Mouse (Mus musculus) embryonic facial prominence, embryonic 12.5 days (tissue): ENCODE measurements around the gene Tob2. TPM values are rescaled to one million over a fixed set of nuclear protein-coding genes. Genes with fewer than 3 reads are reported as not detected.
A peak's percentile ranks its signal among the peaks of the same experiment; 100 is the strongest.

Experiments used
- ATAC-seq: fragments of 200-750 bp; cut with Nextera tagmentation; 2 replicates; pipeline ENCODE4 v1.8.0; 2017; ENCODE audit not compliant: insufficient number of reproducible peaks, insufficient read depth, low FRiP score, low TSS enrichment
- H3K27ac ChIP-seq: fragments of 300-500 bp; sonication (generic); 2 replicates; pipeline ENCODE4 v1.5.1; 2016; ENCODE audit warnings: mild to moderate bottlenecking
- H3K27me3 ChIP-seq: fragments of 300-500 bp; sonication (generic); 2 replicates; pipeline ENCODE4 v1.6.1; 2016; ENCODE audit warnings: mild to moderate bottlenecking, moderate library complexity
- H3K36me3 ChIP-seq: fragments of 300-500 bp; sonication (generic); 2 replicates; pipeline ENCODE4 v1.6.1; 2016; ENCODE audit warnings: mild to moderate bottlenecking
- H3K4me1 ChIP-seq: fragments of 300-500 bp; sonication (generic); 2 replicates; pipeline ENCODE4 v1.6.1; 2016
- H3K4me2 ChIP-seq: fragments of 300-500 bp; sonication (generic); replicated peaks from 2 replicates; pipeline ENCODE4 v1.6.1; 2016; ENCODE audit warnings: mild to moderate bottlenecking, moderate library complexity
- H3K4me3 ChIP-seq: fragments of 300-500 bp; sonication (generic); 2 replicates; pipeline ENCODE4 v1.5.1; 2016; ENCODE audit warnings: mild to moderate bottlenecking
- H3K9ac ChIP-seq: fragments of 300-500 bp; sonication (generic); 2 replicates; pipeline ENCODE4 v1.6.1; 2016; ENCODE audit warnings: mild to moderate bottlenecking, moderate library complexity
- H3K9me3 ChIP-seq: fragments of 300-500 bp; sonication (generic); 2 replicates; pipeline ENCODE4 v1.6.1; 2016; ENCODE audit warnings: mild to moderate bottlenecking, moderate library complexity
- WGBS: fragments of 180-500 bp; shearing (Covaris S2); methylation state at CpG from one replicate; pipeline ENCODE4 v1.1.7; 2016; 5-methylcytosine and 5-hydroxymethylcytosine counted together
- polyA plus RNA-seq: library from polyadenylated mRNA; unstranded; fragments of >200 nt; fragmentation: Nextera tagmentation; extraction: Ambion mirVana; gene quantifications from 2 replicates; pipeline ENCODE4 v1.2.1, GENCODE M21; 2016

The Tob2 gene
- polyA plus RNA-seq, 1 experiment from 2014 or later, result 23.0 TPM

DNA sequence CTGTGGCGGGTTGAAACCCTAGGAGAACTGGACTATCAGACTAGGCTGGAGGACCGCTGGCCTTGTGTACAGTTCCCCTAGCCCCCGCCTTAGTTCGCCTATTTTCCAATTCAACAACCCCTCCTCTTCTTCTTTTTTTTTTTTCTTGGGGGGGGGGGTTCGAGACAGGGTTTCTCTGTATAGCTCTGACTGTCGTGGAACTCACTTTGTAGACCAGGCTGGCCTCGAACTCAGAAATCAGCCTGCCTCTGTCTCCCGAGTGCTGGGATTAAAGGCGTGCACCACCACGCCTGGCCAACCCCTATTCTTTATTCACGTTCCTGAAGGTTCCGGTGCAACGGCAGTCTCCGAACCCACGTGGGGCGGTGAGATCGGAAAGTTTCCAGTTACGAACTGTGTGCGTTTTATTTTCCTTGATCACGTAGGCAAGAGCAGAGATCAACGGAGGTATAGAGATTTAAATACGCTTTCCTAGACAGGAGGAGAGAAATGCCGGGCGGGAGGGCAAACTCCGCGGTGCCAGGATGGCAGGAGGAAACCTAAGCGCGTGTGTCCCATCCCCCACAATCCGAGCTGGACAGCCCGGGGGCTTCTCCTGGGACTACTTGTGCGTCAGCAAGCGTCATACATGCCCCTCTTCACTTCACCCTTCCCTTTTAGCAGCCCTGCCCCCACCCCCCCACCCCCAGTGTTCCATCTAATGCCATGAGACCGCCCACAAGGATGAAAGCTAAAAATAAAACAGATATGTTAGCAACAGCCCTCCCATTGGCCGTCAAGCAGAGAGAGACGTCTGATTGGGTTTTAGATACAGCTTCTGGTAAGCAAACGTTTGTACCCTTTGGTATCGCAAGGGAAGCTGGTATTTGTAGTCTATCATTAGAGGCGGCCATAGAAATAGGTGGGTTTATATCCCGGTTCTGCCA, 997 bp upstream of the Tob2 start:
- Histone ChIP-seq H3K36me3 (peaks cover 5% of the 10 kb centered on the region; the same call in 1 of the 2 replicates), H3K27ac (peak overlapping the region; percentile 94), H3K4me1 (peaks cover 9% of the 10 kb centered on the region; the same call in 1 of the 2 replicates), H3K4me3 (peak overlapping the region; percentile 87), H3K9ac (peak overlapping the region; percentile 86), H3K4me2 (peak overlapping the region; percentile 97), H3K27me3 (no peaks in the 10 kb centered on the region), H3K9me3 (no peaks in the 10 kb centered on the region)
- peak; percentile 70 for ATAC-seq
- under 1% methylated on average over 39 of the region's 39 CpGs for WGBS

GRCm38 (mm10) chr15:81858138-81858516, 469 bp downstream of the Tob2 start:
- H3K4me1 ChIP-seq, result peaks cover 9% of the 10 kb centered on the region; the same call in 1 of the 2 replicates
- WGBS, result under 1% methylated on average over 23 of the region's 23 CpGs
- peaks cover 8% of the 10 kb centered on the region for H3K36me3 ChIP-seq
- peak overlapping the region; percentile 97 for H3K4me2 ChIP-seq
- H3K27ac ChIP-seq, result peak overlapping the region; percentile 94
- H3K9me3 ChIP-seq, result no peaks in the 10 kb centered on the region
- peak overlapping the region; percentile 86 for H3K9ac ChIP-seq
- H3K27me3 ChIP-seq, result no peaks in the 10 kb centered on the region
- peak; percentile 11; the same call in 1 of the 2 replicates for ATAC-seq
- H3K4me3 ChIP-seq, result peak overlapping the region; percentile 87

DNA sequence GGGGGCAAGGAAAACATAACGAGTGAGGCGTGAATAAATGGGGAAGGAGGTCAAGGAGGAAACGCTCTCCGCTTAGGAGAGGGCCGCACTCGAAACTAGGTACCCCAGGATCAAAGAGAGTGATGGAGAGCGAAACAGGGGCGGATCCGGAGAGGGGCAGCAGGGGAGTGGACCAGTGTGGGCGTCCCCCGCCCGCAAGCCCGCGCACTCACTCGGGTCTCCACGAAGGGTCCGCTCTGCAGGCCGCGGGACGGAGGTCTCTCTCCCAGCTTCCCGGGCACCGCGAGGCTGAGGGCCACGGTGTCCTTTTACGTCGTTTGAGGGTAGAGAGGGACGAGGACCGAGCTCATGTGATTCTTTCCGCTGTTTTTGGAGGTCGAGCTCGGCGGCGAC, 876 bp downstream of the Tob2 start:
- under 1% methylated on average over 33 of the region's 33 CpGs for WGBS
- peak overlapping the region; percentile 94 for H3K27ac ChIP-seq
- H3K4me1 ChIP-seq, result peaks cover 9% of the 10 kb centered on the region; the same call in 1 of the 2 replicates
- no peaks in the 10 kb centered on the region for H3K27me3 ChIP-seq
- no peaks in the 10 kb centered on the region for H3K9me3 ChIP-seq
- H3K36me3 ChIP-seq, result peaks cover 12% of the 10 kb centered on the region
- ATAC-seq, result no peak
- H3K4me2 ChIP-seq, result peak overlapping the region; percentile 97
- H3K4me3 ChIP-seq, result peak overlapping the region; percentile 87
- peak overlapping the region; percentile 86 for H3K9ac ChIP-seq

DNA sequence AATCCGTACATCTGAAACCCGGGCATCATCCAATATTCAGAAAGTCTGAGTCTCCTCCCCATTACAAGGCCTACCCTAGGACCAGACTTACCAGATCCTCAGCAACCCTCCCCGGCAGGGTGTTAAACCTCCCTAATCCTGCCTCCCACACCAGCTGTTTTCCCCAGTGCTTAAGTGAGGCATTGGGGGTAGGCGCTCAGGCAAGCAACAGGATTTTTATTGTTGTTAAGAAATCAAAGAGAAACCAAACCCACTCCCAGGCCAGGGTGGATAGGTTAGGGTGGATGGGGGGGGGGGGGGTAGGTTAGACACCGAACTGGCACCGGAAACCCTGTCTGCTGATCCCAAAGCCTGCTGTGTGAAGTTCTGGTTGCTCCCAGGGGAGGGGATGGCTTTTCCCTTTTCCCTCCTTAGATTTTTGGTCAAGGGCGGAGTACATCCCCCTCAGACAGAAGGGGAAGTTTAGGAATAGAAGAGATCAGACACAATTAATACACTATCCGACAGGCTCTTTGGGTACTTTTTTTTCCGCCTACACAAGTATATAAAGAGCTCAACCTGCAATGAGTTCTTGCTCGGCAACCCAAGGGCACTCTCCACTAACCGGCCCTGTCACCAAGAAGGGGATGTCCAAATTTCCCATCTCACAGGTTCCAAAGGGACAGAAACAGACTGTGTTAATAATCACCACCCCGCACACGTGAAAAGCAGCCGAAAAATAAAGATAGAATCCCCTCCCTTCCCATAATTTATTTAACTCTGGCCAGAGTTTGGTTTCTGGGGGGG, 1.5 kb downstream of the Tob2 start:
- ATAC-seq, result no peak
- Histone ChIP-seq H3K4me3 (peak overlapping the region; percentile 87), H3K9ac (peak overlapping the region; percentile 86), H3K36me3 (peaks cover 15% of the 10 kb centered on the region), H3K27ac (peak overlapping the region; percentile 94), H3K4me1 (peaks cover 9% of the 10 kb centered on the region; the same call in 1 of the 2 replicates), H3K4me2 (peak overlapping the region; percentile 97), H3K27me3 (no peaks in the 10 kb centered on the region), H3K9me3 (no peaks in the 10 kb centered on the region)
- under 1% methylated on average over 14 of the region's 14 CpGs for WGBS

DNA sequence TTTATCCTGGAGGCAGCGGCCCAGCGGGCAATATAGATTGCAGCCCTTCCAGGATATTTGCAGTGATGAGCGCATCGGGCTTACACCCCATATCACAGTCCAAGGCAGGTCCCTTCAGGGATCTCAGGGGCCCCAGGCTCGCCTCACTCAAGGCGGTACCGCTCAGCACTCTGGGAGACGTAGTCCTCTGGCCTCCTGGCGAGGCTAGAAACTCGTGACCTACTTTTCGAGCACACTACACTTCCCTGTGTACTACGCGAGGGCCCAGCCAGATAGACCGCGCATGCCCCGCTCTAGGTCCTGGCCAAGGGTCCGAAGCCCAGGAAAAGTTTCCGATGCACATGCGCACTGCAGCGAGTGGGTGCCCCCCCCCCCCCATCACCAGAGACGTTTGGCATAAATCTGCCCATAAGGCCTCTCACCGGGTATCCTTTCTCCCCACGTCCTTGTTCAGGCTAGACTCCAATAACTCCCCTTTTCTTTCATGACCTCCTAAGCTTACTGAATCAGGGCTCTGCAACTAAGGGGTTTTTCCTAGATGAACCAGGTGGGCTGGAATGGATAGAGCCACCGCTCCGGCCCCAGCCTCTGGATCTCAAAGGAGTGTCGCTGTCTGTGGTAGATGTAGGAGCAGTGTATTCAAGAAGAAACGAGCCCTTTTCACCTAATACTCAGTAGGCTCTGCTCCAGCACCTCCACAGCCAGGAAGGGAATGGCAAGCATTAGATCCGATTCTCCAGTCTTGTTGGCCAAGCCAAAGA, 2.4 kb downstream of the Tob2 start:
- Histone ChIP-seq H3K27ac (peak overlapping the region; percentile 94), H3K36me3 (peaks cover 25% of the 10 kb centered on the region)
- ATAC-seq, result peak; percentile 90

DNA sequence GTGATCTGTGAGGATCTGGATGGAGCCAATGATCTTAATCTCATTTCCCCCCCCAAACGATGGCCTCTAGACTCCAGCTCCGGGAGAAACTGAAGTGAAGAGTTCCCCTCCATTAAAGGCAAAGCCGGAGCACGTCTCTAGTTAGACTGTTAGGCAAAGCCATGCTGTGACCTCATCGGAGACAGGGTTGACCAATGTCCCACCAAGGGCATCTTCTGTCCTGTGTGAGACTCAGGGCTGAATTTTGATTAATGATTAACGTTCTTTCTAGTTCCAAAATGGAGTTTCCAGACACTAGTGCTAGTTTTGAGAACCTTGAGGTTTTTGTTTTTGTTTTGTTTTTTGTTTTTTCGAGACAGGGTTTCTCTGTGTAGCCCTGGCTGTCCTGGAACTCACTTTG, 5.5 kb downstream of the Tob2 start:
- Histone ChIP-seq H3K27ac (no peak overlapping the region), H3K36me3 (peaks cover 48% of the 10 kb centered on the region), H3K27me3 (no peaks in the 10 kb centered on the region), H3K4me3 (no peak overlapping the region), H3K9ac (no peak overlapping the region), H3K4me2 (no peak overlapping the region), H3K9me3 (no peaks in the 10 kb centered on the region), H3K4me1 (peaks cover 14% of the 10 kb centered on the region)
- no peak for ATAC-seq
- 91% methylated on average over 7 of the region's 7 CpGs for WGBS

More for the DNA sequence above, 2.4 kb downstream of the Tob2 start:
- Histone ChIP-seq H3K27me3 (no peaks in the 10 kb centered on the region), H3K9me3 (no peaks in the 10 kb centered on the region), H3K9ac (peak overlapping the region; percentile 86), H3K4me3 (peak overlapping the region; percentile 87), H3K4me1 (peaks cover 9% of the 10 kb centered on the region; the same call in 1 of the 2 replicates), H3K4me2 (peak overlapping the region; percentile 97)
- under 1% methylated on average over 28 of the region's 28 CpGs for WGBS

DNA sequence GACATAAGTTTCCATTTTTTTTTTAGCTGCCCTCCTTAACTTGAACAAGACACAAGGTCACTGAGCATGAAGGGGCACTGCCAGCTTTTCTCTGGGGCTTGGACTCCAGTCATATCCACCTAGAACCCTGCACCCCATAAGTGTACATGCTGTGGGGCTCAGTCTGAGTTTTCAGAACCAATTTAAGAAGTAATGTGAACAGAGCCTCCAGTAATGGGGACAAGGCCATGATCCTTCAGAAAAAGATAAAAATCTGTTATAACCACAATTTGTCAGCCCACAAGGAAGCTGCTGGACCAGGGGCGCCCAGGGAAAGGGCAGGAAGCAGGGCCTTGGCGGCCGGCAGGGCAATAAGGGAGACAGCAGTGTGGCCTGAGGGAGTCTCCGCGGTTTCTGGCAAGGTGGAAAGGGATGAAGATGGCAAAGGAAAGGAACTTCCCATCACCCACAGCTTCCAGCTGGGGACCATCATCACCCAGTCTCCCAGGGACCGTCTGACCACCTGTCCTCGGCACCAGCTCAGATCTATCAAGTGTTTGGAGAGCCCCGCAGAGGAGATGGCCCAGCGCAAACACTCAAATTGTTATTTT, 6.1 kb downstream of the Tob2 start:
- WGBS, result 87% methylated on average over 9 of the region's 9 CpGs
- no peak overlapping the region for H3K4me3 ChIP-seq
- peaks cover 54% of the 10 kb centered on the region for H3K36me3 ChIP-seq
- H3K27me3 ChIP-seq, result no peaks in the 10 kb centered on the region
- H3K9me3 ChIP-seq, result no peaks in the 10 kb centered on the region
- no peak overlapping the region for H3K27ac ChIP-seq
- ATAC-seq, result no peak
- no peak overlapping the region for H3K4me2 ChIP-seq
- H3K9ac ChIP-seq, result no peak overlapping the region
- peaks cover 14% of the 10 kb centered on the region for H3K4me1 ChIP-seq

DNA sequence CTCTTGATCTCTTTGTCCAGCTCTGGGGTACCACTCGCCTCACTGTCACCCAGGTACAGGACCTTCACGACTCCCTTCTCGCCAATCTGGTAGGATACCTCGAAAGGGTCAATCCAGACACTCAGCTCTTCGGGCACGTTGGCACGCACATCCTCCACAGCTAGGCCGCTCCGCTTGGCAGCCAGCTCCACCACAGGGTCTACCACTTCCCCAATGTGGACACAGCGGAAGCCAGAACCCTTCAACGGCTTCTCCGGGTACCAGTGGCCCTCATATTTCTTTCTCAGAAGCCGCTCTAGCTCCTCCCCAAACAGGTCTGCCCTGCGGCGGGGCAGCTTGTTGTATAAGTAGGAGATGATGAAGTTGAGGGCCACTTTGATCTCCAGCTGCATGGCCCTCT, 7.2 kb downstream of the Tob2 start:
- peaks cover 62% of the 10 kb centered on the region for H3K36me3 ChIP-seq

GRCm38 (mm10) chr15:81850718-81851117, 7.9 kb downstream of the Tob2 start:
- ATAC-seq, result no peak
- Histone ChIP-seq H3K27ac (0 out of 2 replicates have a peak overlapping the region, but pooled peaks have one; percentile 12), H3K4me2 (no peak overlapping the region), H3K4me3 (no peak overlapping the region), H3K9me3 (no peaks in the 10 kb centered on the region), H3K4me1 (peaks cover 11% of the 10 kb centered on the region), H3K27me3 (no peaks in the 10 kb centered on the region), H3K36me3 (peaks cover 62% of the 10 kb centered on the region), H3K9ac (no peak overlapping the region)
- WGBS, result 83% methylated on average over 14 of the region's 14 CpGs

More for the DNA sequence above, 7.2 kb downstream of the Tob2 start:
- Histone ChIP-seq H3K9ac (no peak overlapping the region), H3K27ac (no peak overlapping the region), H3K27me3 (no peaks in the 10 kb centered on the region), H3K9me3 (no peaks in the 10 kb centered on the region), H3K4me3 (no peak overlapping the region), H3K4me1 (peaks cover 14% of the 10 kb centered on the region), H3K4me2 (no peak overlapping the region)
- no peak for ATAC-seq
- WGBS, result 95% methylated on average over 15 of the region's 15 CpGs

- H3K4me2 ChIP-seq, result no peak overlapping the region
- no peak overlapping the region for H3K4me3 ChIP-seq
- ATAC-seq, result no peak
- WGBS, result 85% methylated on average over 9 of the region's 9 CpGs
- no peak overlapping the region for H3K9ac ChIP-seq
- no peaks in the 10 kb centered on the region for H3K9me3 ChIP-seq
- peaks cover 57% of the 10 kb centered on the region for H3K36me3 ChIP-seq
- H3K27ac ChIP-seq, result no peak overlapping the region
- H3K27me3 ChIP-seq, result no peaks in the 10 kb centered on the region
- H3K4me1 ChIP-seq, result peaks cover 6% of the 10 kb centered on the region; the same call in 1 of the 2 replicates
Measured at GRCm38 (mm10) chr15:81849104-81849503, 9.5 kb downstream of the Tob2 start.

DNA sequence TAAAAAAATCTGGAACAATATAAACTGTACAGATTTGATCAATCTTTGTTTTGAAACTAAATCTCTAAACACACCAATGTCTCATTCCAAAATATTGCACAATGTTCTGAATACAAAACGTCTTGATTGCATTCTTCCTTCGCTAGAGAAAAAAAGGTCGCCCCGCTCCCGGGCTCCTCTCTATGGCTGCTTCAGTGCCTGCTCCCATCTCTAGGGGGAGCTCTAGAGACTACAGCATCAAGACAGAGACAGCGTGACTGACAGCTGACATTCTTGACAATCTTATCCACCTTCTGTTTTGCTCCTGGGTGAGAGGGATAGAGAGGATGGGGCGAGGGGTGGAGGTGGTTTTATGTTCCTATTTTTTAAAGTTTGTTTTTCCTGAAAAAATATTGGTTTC, 10.3 kb downstream of the Tob2 start:
- Histone ChIP-seq H3K9me3 (no peaks in the 10 kb centered on the region), H3K27me3 (no peaks in the 10 kb centered on the region), H3K27ac (no peak overlapping the region), H3K4me2 (no peak overlapping the region), H3K9ac (no peak overlapping the region), H3K4me3 (no peak overlapping the region), H3K4me1 (peaks cover 6% of the 10 kb centered on the region; the same call in 1 of the 2 replicates), H3K36me3 (peaks cover 56% of the 10 kb centered on the region)
- ATAC-seq, result no peak
- WGBS, result 46% methylated on average over 7 of the region's 7 CpGs
